Mouse (Mus musculus) heart, embryonic 13.5 days (tissue): ENCODE results near the gene Syn3. TPM values are rescaled to one million over a fixed set of nuclear protein-coding genes. Genes with fewer than 3 reads are reported as not detected.
"Not testable (repeated sequence)": the region's sequence is repeated elsewhere in the genome, so short reads cannot be mapped to it uniquely, and the experiment has no call there.

Experiments
- ATAC-seq: fragments of 200-750 bp; cut with Nextera tagmentation; 2 replicates; pipeline ENCODE4 v1.8.0; 2017; ENCODE audit warnings: moderate TSS enrichment; ENCODE audit not compliant: insufficient number of reproducible peaks, low FRiP score, low TSS enrichment; ENCODE audit errors: extremely low read depth
- H3K27ac ChIP-seq: fragments of 300-500 bp; sonication (generic); replicated peaks from 2 replicates; pipeline ENCODE4 v1.5.1; 2015; ENCODE audit warnings: moderate library complexity, mild to moderate bottlenecking, inconsistent platforms
- H3K27me3 ChIP-seq: fragments of 300-500 bp; sonication (generic); replicated peaks from 2 replicates; pipeline ENCODE4 v1.6.1; 2015; ENCODE audit warnings: mild to moderate bottlenecking, inconsistent platforms
- H3K36me3 ChIP-seq: fragments of 300-500 bp; sonication (generic); 2 replicates; pipeline ENCODE4 v1.6.1; 2015; ENCODE audit warnings: mild to moderate bottlenecking, inconsistent platforms
- H3K4me1 ChIP-seq: fragments of 300-500 bp; sonication (generic); 2 replicates; pipeline ENCODE4 v1.6.1; 2015; ENCODE audit warnings: inconsistent platforms
- H3K4me2 ChIP-seq: fragments of 300-500 bp; sonication (generic); 2 replicates; pipeline ENCODE4 v1.6.1; 2015; ENCODE audit warnings: inconsistent platforms, mild to moderate bottlenecking, moderate library complexity
- H3K4me3 ChIP-seq: fragments of 300-500 bp; sonication (generic); 2 replicates; pipeline ENCODE4 v1.5.1; 2015; ENCODE audit warnings: moderate library complexity, mild to moderate bottlenecking, inconsistent platforms
- H3K9ac ChIP-seq: fragments of 300-500 bp; sonication (generic); 2 replicates; pipeline ENCODE4 v1.6.1; 2015; ENCODE audit warnings: inconsistent platforms, mild to moderate bottlenecking, moderate library complexity
- H3K9me3 ChIP-seq: fragments of 300-500 bp; sonication (generic); 2 replicates; pipeline ENCODE4 v1.6.1; 2016; ENCODE audit warnings: inconsistent platforms
- WGBS: fragments of 180-500 bp; shearing (Covaris S2); methylation state at CpG from one replicate; pipeline ENCODE4 v1.1.7; 2015; ENCODE audit warnings: mixed read lengths; 5-methylcytosine and 5-hydroxymethylcytosine counted together
- polyA plus RNA-seq: library from polyadenylated mRNA; unstranded; fragments of >200 nt; fragmentation: Nextera tagmentation; extraction: Ambion mirVana; gene quantifications from 2 replicates; pipeline ENCODE4 v1.2.1, GENCODE M21; 2015

Syn3 gene
- polyA plus RNA-seq, 1 experiment from 2014 or later, result 1.5 TPM

GRCm38 (mm10) chr10:86122456-86122855 lies 376.2 kb downstream of the Syn3 start:
- not testable (repeated sequence) for ATAC-seq, H3K27me3 ChIP-seq, H3K4me3 ChIP-seq, H3K36me3 ChIP-seq, H3K9ac ChIP-seq, H3K9me3 ChIP-seq, H3K4me2 ChIP-seq, H3K4me1 ChIP-seq, H3K27ac ChIP-seq
- 90% methylated on average over 10 of the region's 10 CpGs for WGBS

- H3K27me3 ChIP-seq, result no peaks in the 10 kb centered on the region
- no peaks in the 10 kb centered on the region for H3K4me1 ChIP-seq
- no peaks in the 10 kb centered on the region for H3K36me3 ChIP-seq
- no peak overlapping the region for H3K4me2 ChIP-seq
- no peak overlapping the region for H3K9ac ChIP-seq
- WGBS, result 64% methylated on average over 2 of the region's 2 CpGs
- no peaks in the 10 kb centered on the region for H3K9me3 ChIP-seq
- no peak for ATAC-seq
- no peak overlapping the region for H3K4me3 ChIP-seq
- H3K27ac ChIP-seq, result no peak overlapping the region
These were observed 382.4 kb downstream of the Syn3 start for GRCm38 (mm10) chr10:86116268-86116667.

GRCm38 (mm10) chr10:86114431-86114848 lies 384.3 kb downstream of the Syn3 start:
- Histone ChIP-seq H3K4me2 (no peak overlapping the region), H3K36me3 (no peaks in the 10 kb centered on the region), H3K27ac (no peak overlapping the region), H3K4me3 (no peak overlapping the region), H3K9ac (no peak overlapping the region), H3K27me3 (no peaks in the 10 kb centered on the region), H3K4me1 (no peaks in the 10 kb centered on the region), H3K9me3 (no peaks in the 10 kb centered on the region)
- 63% methylated on average over 5 of the region's 5 CpGs for WGBS
- no peak for ATAC-seq

- no peaks in the 10 kb centered on the region for H3K36me3 ChIP-seq
- H3K4me3 ChIP-seq, result no peak overlapping the region
- no peak for ATAC-seq
- H3K9me3 ChIP-seq, result no peaks in the 10 kb centered on the region
- H3K27me3 ChIP-seq, result no peaks in the 10 kb centered on the region
- 85% methylated on average over 4 of the region's 4 CpGs for WGBS
- H3K4me2 ChIP-seq, result no peak overlapping the region
- no peak overlapping the region for H3K27ac ChIP-seq
- H3K9ac ChIP-seq, result no peak overlapping the region
- no peaks in the 10 kb centered on the region for H3K4me1 ChIP-seq
These were observed 389.9 kb downstream of the Syn3 start for GRCm38 (mm10) chr10:86108797-86109196.

GRCm38 (mm10) chr10:86107681-86108080 lies 391.0 kb downstream of the Syn3 start:
- Histone ChIP-seq H3K4me3 (no peak overlapping the region), H3K27me3 (no peaks in the 10 kb centered on the region), H3K9me3 (no peaks in the 10 kb centered on the region), H3K4me1 (no peaks in the 10 kb centered on the region), H3K27ac (no peak overlapping the region), H3K4me2 (no peak overlapping the region), H3K9ac (no peak overlapping the region), H3K36me3 (no peaks in the 10 kb centered on the region)
- ATAC-seq, result no peak
- WGBS, result 76% methylated on average over 4 of the region's 4 CpGs

GRCm38 (mm10) chr10:86103976-86104375 lies 394.7 kb downstream of the Syn3 start:
- Histone ChIP-seq H3K27ac (no peak overlapping the region), H3K4me3 (no peak overlapping the region), H3K9me3 (peaks cover 8% of the 10 kb centered on the region; the same call in 1 of the 2 replicates), H3K4me1 (no peaks in the 10 kb centered on the region), H3K36me3 (no peaks in the 10 kb centered on the region), H3K9ac (no peak overlapping the region), H3K4me2 (no peak overlapping the region), H3K27me3 (no peaks in the 10 kb centered on the region)
- no peak for ATAC-seq

- Histone ChIP-seq H3K4me2 (no peak overlapping the region), H3K9ac (no peak overlapping the region), H3K4me3 (no peak overlapping the region), H3K27me3 (no peaks in the 10 kb centered on the region), H3K4me1 (no peaks in the 10 kb centered on the region), H3K36me3 (no peaks in the 10 kb centered on the region), H3K27ac (no peak overlapping the region), H3K9me3 (peaks cover 11% of the 10 kb centered on the region; the same call in 1 of the 2 replicates)
- ATAC-seq, result no peak
- WGBS, result 80% methylated on average over 3 of the region's 3 CpGs
These were observed 398.3 kb downstream of the Syn3 start for GRCm38 (mm10) chr10:86100281-86100851.

- no peak overlapping the region for H3K4me2 ChIP-seq
These were observed 400.3 kb downstream of the Syn3 start for GRCm38 (mm10) chr10:86098363-86098762.

GRCm38 (mm10) chr10:86093109-86094035 lies 405.3 kb downstream of the Syn3 start:
- H3K4me2 ChIP-seq, result peak overlapping the region; percentile 29
- H3K4me1 ChIP-seq, result peaks cover 16% of the 10 kb centered on the region
- H3K27ac ChIP-seq, result no peak overlapping the region
- H3K27me3 ChIP-seq, result no peaks in the 10 kb centered on the region
- H3K4me3 ChIP-seq, result no peak overlapping the region
- H3K36me3 ChIP-seq, result no peaks in the 10 kb centered on the region
- H3K9me3 ChIP-seq, result no peaks in the 10 kb centered on the region
- WGBS, result 39% methylated on average over 14 of the region's 14 CpGs
- ATAC-seq, result 0 out of 2 replicates have a peak, but pooled peaks have one; percentile 5
- no peak overlapping the region for H3K9ac ChIP-seq

More at GRCm38 (mm10) chr10:86098363-86098762, 400.3 kb downstream of the Syn3 start:
- no peak overlapping the region for H3K27ac ChIP-seq
- no peaks in the 10 kb centered on the region for H3K36me3 ChIP-seq
- ATAC-seq, result no peak
- WGBS, result 81% methylated on average over 6 of the region's 6 CpGs
- no peak overlapping the region for H3K9ac ChIP-seq
- peaks cover 11% of the 10 kb centered on the region; the same call in 1 of the 2 replicates for H3K9me3 ChIP-seq
- H3K27me3 ChIP-seq, result no peaks in the 10 kb centered on the region
- peaks cover 10% of the 10 kb centered on the region for H3K4me1 ChIP-seq
- no peak overlapping the region for H3K4me3 ChIP-seq

- Histone ChIP-seq H3K9me3 (no peaks in the 10 kb centered on the region), H3K27ac (no peak overlapping the region), H3K36me3 (no peaks in the 10 kb centered on the region), H3K4me2 (no peak overlapping the region), H3K27me3 (no peaks in the 10 kb centered on the region), H3K9ac (no peak overlapping the region), H3K4me3 (no peak overlapping the region), H3K4me1 (peaks cover 16% of the 10 kb centered on the region)
- no peak for ATAC-seq
- WGBS, result 45% methylated on average over 10 of the region's 10 CpGs
These were observed 406.8 kb downstream of the Syn3 start for GRCm38 (mm10) chr10:86091919-86092318.

GRCm38 (mm10) chr10:86079921-86080320 lies 418.8 kb downstream of the Syn3 start:
- H3K27ac ChIP-seq, result no peak overlapping the region
- no peaks in the 10 kb centered on the region for H3K9me3 ChIP-seq
- H3K27me3 ChIP-seq, result no peaks in the 10 kb centered on the region
- no peak; the same call in 1 of the 2 replicates for ATAC-seq
- no peak overlapping the region for H3K4me2 ChIP-seq
- H3K4me1 ChIP-seq, result no peaks in the 10 kb centered on the region
- H3K36me3 ChIP-seq, result no peaks in the 10 kb centered on the region
- no peak overlapping the region for H3K9ac ChIP-seq
- WGBS, result 81% methylated on average over 9 of the region's 9 CpGs
- no peak overlapping the region for H3K4me3 ChIP-seq
